Mouse (Mus musculus) heart, embryonic 14.5 days (tissue): ENCODE measurements at regions not wholly inside any gene's neighbourhood (a gene's known extent, or its start where the extent isn't known, plus 50 kb on each side); places are given as distances from the start of the nearest gene placed in this dataset.
A peak's percentile ranks its signal among the peaks of the same experiment; 100 is the strongest.

ENCODE experiments used
- ATAC-seq: fragments of 200-750 bp; cut with Nextera tagmentation; 2 replicates; pipeline ENCODE4 v1.8.0; 2017; ENCODE audit warnings: low read depth, moderate TSS enrichment; ENCODE audit not compliant: insufficient number of reproducible peaks, insufficient read depth, low FRiP score
- H3K27ac ChIP-seq, 2 experiments: fragments of 200-500 bp in 1 of 2; fragments of 300-500 bp in 1 of 2; sonication (generic) in 1 of 2; replicated peaks in 1 of 2; 2 replicates each; pipeline ENCODE4 v1.5.1; 2012 to 2014; ENCODE audit warnings: low read depth in 2 of 2, low read length in 2 of 2, control low read depth in 1 of 2, mild to moderate bottlenecking in 1 of 2, mixed read lengths in 1 of 2; ENCODE audit not compliant: control insufficient read depth in 1 of 2, insufficient read depth in 1 of 2
- H3K27me3 ChIP-seq: fragments of 300-500 bp; sonication (generic); 2 replicates; pipeline ENCODE4 v1.6.1; 2014; ENCODE audit warnings: mild to moderate bottlenecking, low read length, control low read depth; ENCODE audit not compliant: control insufficient read depth, insufficient read depth
- H3K36me3 ChIP-seq: fragments of 300-500 bp; sonication (generic); 2 replicates; pipeline ENCODE4 v1.6.1; 2014; ENCODE audit warnings: mild to moderate bottlenecking, control low read depth, low read length, mixed read lengths; ENCODE audit not compliant: control insufficient read depth, insufficient read depth
- H3K4me1 ChIP-seq, 2 experiments: fragments of 200-500 bp in 1 of 2; fragments of 300-500 bp in 1 of 2; sonication (generic) in 1 of 2; 2 replicates each; pipeline ENCODE4 v1.6.1; 2012 to 2014; ENCODE audit warnings: low read length in 2 of 2, control low read depth in 1 of 2, mixed read lengths in 1 of 2; ENCODE audit not compliant: control insufficient read depth in 2 of 2, insufficient read depth in 2 of 2
- H3K4me2 ChIP-seq: fragments of 300-500 bp; sonication (generic); 2 replicates; pipeline ENCODE4 v1.6.1; 2014; ENCODE audit warnings: mild to moderate bottlenecking, low read length
- H3K4me3 ChIP-seq, 2 experiments: fragments of 200-500 bp in 1 of 2; fragments of 300-500 bp in 1 of 2; sonication (generic) in 1 of 2; 2 replicates each; pipeline ENCODE4 v1.5.1; 2012 to 2014; ENCODE audit warnings: low read length in 2 of 2, mild to moderate bottlenecking in 2 of 2, control low read depth in 1 of 2, low read depth in 1 of 2, moderate library complexity in 1 of 2; ENCODE audit not compliant: control insufficient read depth in 1 of 2, insufficient read depth in 1 of 2
- H3K9ac ChIP-seq: fragments of 300-500 bp; sonication (generic); 2 replicates; pipeline ENCODE4 v1.6.1; 2014; ENCODE audit warnings: mild to moderate bottlenecking, low read length
- H3K9me3 ChIP-seq: fragments of 300-500 bp; sonication (generic); 2 replicates; pipeline ENCODE4 v1.6.1; 2016; ENCODE audit warnings: low read length, control low read depth; ENCODE audit not compliant: control insufficient read depth
- WGBS: fragments of 180-500 bp; shearing (Covaris S2); extraction: QIAGEN DNeasy Blood & Tissue Kit; methylation state at CpG from one replicate; pipeline ENCODE4 v1.1.7; 2014; 5-methylcytosine and 5-hydroxymethylcytosine counted together

DNA sequence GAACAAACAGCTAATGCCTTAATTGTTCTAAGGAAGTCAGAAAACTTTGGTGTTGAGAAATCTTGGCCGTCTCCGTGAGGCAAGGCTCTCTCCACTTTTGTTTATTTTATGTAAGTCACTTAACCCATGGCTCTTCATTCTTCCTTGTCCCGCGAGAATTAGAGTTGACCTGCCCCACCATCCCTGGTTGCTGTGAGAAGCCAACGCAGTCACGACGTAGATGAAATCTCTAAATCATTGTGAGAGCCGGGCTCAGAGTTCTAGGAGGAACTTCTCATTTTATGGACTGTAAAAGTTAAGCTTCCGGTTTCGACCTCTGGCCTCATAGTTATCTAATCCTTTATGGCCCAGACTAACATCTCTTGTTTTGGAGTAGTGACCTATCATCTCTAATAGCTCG is 176.6 kb downstream of the Usp46 start:
- no peaks in the 10 kb centered on the region for H3K27me3 ChIP-seq
- 84% methylated on average over 11 of the region's 11 CpGs for WGBS
- H3K27ac ChIP-seq = no peak overlapping the region

DNA sequence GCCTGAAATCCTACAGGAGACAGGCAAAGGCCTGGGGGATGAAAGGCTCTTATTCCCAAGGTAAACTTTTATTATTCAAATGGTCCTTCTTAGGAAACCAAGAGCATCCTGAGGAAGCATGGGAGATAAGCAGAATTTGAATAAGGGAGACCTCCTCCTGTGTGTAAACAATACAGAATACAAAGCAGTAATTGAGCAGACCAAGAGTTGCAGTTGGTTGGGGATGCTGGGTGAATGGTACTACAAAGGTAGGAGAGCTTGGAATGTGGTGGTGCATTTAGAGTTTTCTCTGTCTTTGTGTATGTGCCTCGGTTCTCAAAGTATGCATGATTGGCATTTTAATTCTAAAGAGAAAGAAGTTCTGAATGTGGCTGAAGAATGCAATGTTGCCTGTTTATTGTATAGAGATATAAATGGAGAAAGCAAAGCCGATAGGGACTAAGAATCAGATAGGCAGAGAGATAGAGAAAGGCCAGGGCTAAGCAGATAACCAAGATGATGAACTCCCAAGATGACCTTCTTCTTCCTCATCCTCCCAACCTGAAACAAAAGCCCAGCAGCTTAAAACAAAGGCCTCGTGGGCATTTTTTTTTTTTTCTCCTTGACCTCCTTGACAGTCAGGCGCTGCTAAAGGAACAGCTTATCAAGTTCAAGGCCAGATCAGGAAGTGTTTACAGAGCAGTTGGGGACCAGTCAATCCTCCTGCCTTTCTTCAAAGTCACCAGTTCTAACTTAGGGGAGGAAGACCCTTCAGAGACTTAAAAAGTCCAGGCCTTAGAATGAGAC is 175.6 kb downstream of the Usp46 start:
- H3K9me3 ChIP-seq = 0 out of 2 replicates have a peak, but pooled peaks cover 5% of the 10 kb centered on the region
- H3K27ac ChIP-seq = no peak overlapping the region
- 51% methylated on average over 4 of the region's 4 CpGs for WGBS

More for the DNA sequence above, 176.6 kb downstream of the Usp46 start:
- no peak for ATAC-seq
- Histone ChIP-seq H3K4me1 (no peaks in the 10 kb centered on the region), H3K9ac (no peak overlapping the region), H3K9me3 (0 out of 2 replicates have a peak, but pooled peaks cover 5% of the 10 kb centered on the region), H3K36me3 (no peaks in the 10 kb centered on the region), H3K4me3 (no peak overlapping the region), H3K4me2 (no peak overlapping the region)

DNA sequence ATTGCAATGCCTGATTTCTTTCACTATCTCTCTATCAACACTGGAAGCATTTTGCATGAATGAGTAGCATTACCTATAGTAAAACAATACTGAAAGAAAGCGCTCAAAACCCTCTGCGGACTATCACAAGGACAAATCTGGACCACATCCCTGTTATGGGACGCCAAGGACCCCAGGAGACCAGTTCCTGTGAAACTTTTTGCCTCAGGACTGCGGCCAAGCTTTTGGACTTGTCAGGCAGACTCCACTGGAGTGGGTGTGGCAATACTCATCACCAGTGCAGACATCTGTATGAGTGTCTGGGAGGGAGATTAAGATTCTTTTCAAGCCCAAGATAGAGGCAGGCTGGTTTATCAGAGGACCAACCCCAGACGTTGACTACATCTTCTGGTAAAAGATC is 173.0 kb downstream of the Usp46 start:
- ATAC-seq = no peak
- no peaks in the 10 kb centered on the region for H3K36me3 ChIP-seq
- 82% methylated on average over 5 of the region's 5 CpGs for WGBS

More for the DNA sequence above, 175.6 kb downstream of the Usp46 start:
- H3K27me3 ChIP-seq = no peaks in the 10 kb centered on the region
- no peak overlapping the region for H3K9ac ChIP-seq
- H3K4me3 ChIP-seq = no peak overlapping the region
- no peak overlapping the region for H3K4me2 ChIP-seq
- no peak for ATAC-seq
- no peaks in the 10 kb centered on the region for H3K36me3 ChIP-seq
- H3K4me1 ChIP-seq = no peaks in the 10 kb centered on the region

DNA sequence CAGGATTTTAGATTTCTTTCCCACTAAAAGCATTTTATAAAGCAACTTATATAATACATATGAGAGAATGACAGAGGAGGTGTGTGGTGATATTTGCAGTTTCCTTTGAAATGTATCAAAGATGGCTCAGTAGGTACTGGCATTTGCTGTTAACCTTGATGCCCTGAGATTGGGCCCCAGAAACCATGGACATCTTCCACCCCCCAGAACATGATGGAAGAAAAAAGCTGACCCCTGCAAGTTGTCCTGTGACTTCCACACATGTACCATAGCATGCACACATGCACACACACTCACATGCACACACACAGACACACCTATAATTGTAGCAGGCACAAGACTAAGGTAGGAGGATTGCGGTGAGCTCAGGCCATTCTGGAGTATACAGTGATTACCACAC is 171.4 kb downstream of the Usp46 start:
- H3K9ac ChIP-seq = no peak overlapping the region
- H3K27ac ChIP-seq = no peak overlapping the region
- no peak overlapping the region for H3K4me2 ChIP-seq
- no peaks in the 10 kb centered on the region for H3K4me1 ChIP-seq
- H3K27me3 ChIP-seq = no peaks in the 10 kb centered on the region
- ATAC-seq = no peak
- no peaks in the 10 kb centered on the region for H3K36me3 ChIP-seq
- H3K9me3 ChIP-seq = 0 out of 2 replicates have a peak, but pooled peaks cover 5% of the 10 kb centered on the region
- WGBS = 93% methylated on average over 1 of the region's 1 CpGs
- H3K4me3 ChIP-seq = no peak overlapping the region

More for the DNA sequence above, 173.0 kb downstream of the Usp46 start:
- H3K4me2 ChIP-seq = no peak overlapping the region
- no peaks in the 10 kb centered on the region for H3K4me1 ChIP-seq
- no peaks in the 10 kb centered on the region for H3K27me3 ChIP-seq
- 0 out of 2 replicates have a peak, but pooled peaks cover 5% of the 10 kb centered on the region for H3K9me3 ChIP-seq
- no peak overlapping the region for H3K27ac ChIP-seq
- no peak overlapping the region for H3K4me3 ChIP-seq
- no peak overlapping the region for H3K9ac ChIP-seq

DNA sequence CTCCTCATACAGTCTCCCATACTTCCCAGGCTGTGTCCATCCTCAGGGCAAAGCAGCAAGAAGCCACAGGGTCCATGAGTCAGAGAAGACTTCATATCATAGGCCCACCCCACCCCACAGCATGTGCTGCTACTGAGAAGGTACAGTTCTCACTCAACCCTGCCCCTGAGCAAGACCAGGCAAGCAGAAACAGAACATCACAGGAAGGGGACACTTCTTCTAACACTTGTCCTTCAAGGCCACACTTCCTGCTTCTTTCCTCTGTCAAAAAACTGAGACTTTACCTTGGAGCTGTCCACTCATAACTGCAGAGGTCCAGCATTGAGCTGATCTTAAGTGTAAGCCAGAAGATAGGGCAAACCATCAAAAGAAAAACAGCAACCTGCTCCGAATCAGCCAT is 166.6 kb downstream of the Usp46 start:
- WGBS = 66% methylated on average over 1 of the region's 1 CpGs
- Histone ChIP-seq H3K36me3 (no peaks in the 10 kb centered on the region), H3K27ac (no peak overlapping the region), H3K4me3 (no peak overlapping the region), H3K4me1 (0 out of 4 replicates have a peak, but pooled peaks cover 0 to 8% of the 10 kb centered on the region in 2 experiments), H3K27me3 (no peaks in the 10 kb centered on the region), H3K9me3 (no peaks in the 10 kb centered on the region), H3K4me2 (no peak overlapping the region), H3K9ac (no peak overlapping the region)
- ATAC-seq = no peak

DNA sequence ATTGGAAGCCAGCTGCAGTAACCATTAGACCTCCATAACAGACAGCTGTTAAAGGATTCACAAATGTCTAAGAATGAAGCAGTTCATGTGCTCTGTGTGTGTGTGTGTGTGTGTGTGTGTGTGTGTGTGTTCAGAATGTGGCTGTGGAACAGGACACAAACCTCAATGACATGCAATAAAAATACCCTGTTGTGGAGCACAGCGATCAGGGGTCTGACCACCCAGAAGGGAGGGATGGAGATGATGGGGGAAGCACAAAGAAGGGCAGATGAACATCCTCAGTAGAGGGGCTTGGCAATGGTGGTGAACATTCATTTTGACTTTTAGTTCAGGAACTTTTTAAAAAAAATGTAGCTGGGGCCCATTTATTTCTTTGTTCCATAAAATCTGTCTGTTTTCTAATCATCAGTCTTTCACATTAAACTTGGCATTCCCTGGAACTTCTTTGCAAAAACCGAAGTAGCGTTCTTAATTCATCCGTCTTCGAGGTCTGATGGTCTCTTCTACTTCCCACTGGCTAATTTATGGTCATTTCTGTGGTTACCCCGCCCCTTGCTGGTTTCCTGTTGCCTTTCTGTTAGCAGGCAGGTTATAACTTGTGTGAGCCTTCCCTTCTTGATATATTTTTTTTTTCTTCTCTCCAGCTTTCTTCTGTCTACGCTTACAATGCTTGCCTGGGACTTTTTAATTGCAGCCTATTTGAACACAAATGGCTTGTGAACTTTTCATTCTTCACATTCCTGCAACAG is 165.6 kb downstream of the Usp46 start:
- 80% methylated on average over 7 of the region's 7 CpGs for WGBS
- Histone ChIP-seq H3K27me3 (no peaks in the 10 kb centered on the region), H3K27ac (no peak overlapping the region), H3K4me1 (0 out of 4 replicates have a peak, but pooled peaks cover 0 to 8% of the 10 kb centered on the region in 2 experiments), H3K4me2 (no peak overlapping the region), H3K9ac (no peak overlapping the region), H3K36me3 (no peaks in the 10 kb centered on the region), H3K4me3 (no peak overlapping the region), H3K9me3 (no peaks in the 10 kb centered on the region)
- ATAC-seq = no peak

DNA sequence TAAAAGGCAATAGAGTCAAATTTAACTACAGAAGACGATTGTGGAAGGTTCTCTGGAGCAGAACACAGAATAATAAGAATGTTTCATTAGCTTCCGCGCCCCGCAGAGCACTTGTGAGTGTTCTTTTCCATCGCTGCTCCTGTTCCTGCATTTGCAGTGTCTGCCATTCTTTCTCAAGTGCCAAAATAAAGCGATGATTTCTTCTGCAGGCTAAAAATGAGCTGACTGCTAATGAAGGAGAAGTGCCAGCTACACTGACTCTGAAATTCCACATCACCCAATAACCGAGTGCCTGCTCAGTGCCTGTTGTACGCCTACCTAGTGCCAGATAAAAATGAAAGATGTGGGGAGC is 165.0 kb downstream of the Usp46 start:
- Histone ChIP-seq H3K4me2 (0 out of 2 replicates have a peak overlapping the region, but pooled peaks have one; percentile 8), H3K27ac (no peak overlapping the region), H3K4me3 (no peak overlapping the region), H3K9me3 (no peaks in the 10 kb centered on the region), H3K4me1 (0 out of 4 replicates have a peak, but pooled peaks cover 0 to 8% of the 10 kb centered on the region in 2 experiments), H3K36me3 (no peaks in the 10 kb centered on the region), H3K9ac (no peak overlapping the region), H3K27me3 (no peaks in the 10 kb centered on the region)
- no peak for ATAC-seq
- 58% methylated on average over 8 of the region's 8 CpGs for WGBS
